Mouse (Mus musculus) forebrain, embryonic 14.5 days (tissue): ENCODE measurements at regions not wholly inside any gene's neighbourhood (a gene's known extent, or its start where the extent isn't known, plus 50 kb on each side); places are given as distances from the start of the nearest gene placed in this dataset.

Experiments
- ATAC-seq: fragments of 200-750 bp; cut with Nextera tagmentation; 2 replicates; pipeline ENCODE4 v1.8.0; 2017; ENCODE audit warnings: mild to moderate bottlenecking, moderate library complexity
- DNase-seq: peaks from one replicate; pipeline ENCODE4 v3.0.0-alpha.2; 2015; ENCODE audit warnings: low spot score
- H3K27ac ChIP-seq: fragments of 300-500 bp; sonication (generic); 2 replicates; pipeline ENCODE4 v1.5.1; 2014; ENCODE audit warnings: low read depth, mild to moderate bottlenecking, control low read depth, low read length, moderate library complexity
- H3K27me3 ChIP-seq: fragments of 300-500 bp; sonication (generic); replicated peaks from 2 replicates; pipeline ENCODE4 v1.6.1; 2014; ENCODE audit warnings: low read length, control low read depth, mixed read lengths; ENCODE audit not compliant: control insufficient read depth, insufficient read depth
- H3K36me3 ChIP-seq: fragments of 300-500 bp; sonication (generic); 2 replicates; pipeline ENCODE4 v1.6.1; 2014; ENCODE audit warnings: low read length, control low read depth; ENCODE audit not compliant: control insufficient read depth, insufficient read depth
- H3K4me1 ChIP-seq: fragments of 300-500 bp; sonication (generic); 2 replicates; pipeline ENCODE4 v1.6.1; 2014; ENCODE audit warnings: antibody characterized with exemption, low read length, control low read depth; ENCODE audit not compliant: control insufficient read depth, insufficient read depth
- H3K4me2 ChIP-seq: fragments of 300-500 bp; sonication (generic); 2 replicates; pipeline ENCODE4 v1.6.1; 2014; ENCODE audit warnings: mild to moderate bottlenecking, control low read depth, low read length
- H3K4me3 ChIP-seq: fragments of 300-500 bp; sonication (generic); 2 replicates; pipeline ENCODE4 v1.5.1; 2014; ENCODE audit warnings: low read depth, low read length, control low read depth
- H3K9ac ChIP-seq: fragments of 300-500 bp; sonication (generic); 2 replicates; pipeline ENCODE4 v1.6.1; 2014; ENCODE audit warnings: mild to moderate bottlenecking, low read length, control low read depth, moderate library complexity
- H3K9me3 ChIP-seq: fragments of 300-500 bp; sonication (generic); replicated peaks from 2 replicates; pipeline ENCODE4 v1.6.1; 2016; ENCODE audit warnings: low read length, control low read depth, mixed read lengths; ENCODE audit not compliant: control insufficient read depth
- WGBS: fragments of 180-500 bp; shearing (Covaris S2); extraction: QIAGEN DNeasy Blood & Tissue Kit; methylation state at CpG from one replicate; pipeline ENCODE4 v1.1.7; 2014; 5-methylcytosine and 5-hydroxymethylcytosine counted together

- H3K9ac ChIP-seq: no peak overlapping the region
- H3K4me1 ChIP-seq: peaks cover 22% of the 10 kb centered on the region
- H3K9me3 ChIP-seq: no peaks in the 10 kb centered on the region
- H3K4me3 ChIP-seq: no peak overlapping the region
- no peaks in the 10 kb centered on the region for H3K27me3 ChIP-seq
- no peaks in the 10 kb centered on the region for H3K36me3 ChIP-seq
- 41% methylated on average over 9 of the region's 9 CpGs for WGBS
- peak overlapping the region; percentile 21; the same call in 1 of the 2 replicates for H3K27ac ChIP-seq
- ATAC-seq: peak; percentile 25
- H3K4me2 ChIP-seq: no peak overlapping the region
- no peak for DNase-seq
These were observed 424.8 kb upstream of the Smim15 start for GRCm38 (mm10) chr13:107619430-107619927.

- no peaks in the 10 kb centered on the region for H3K36me3 ChIP-seq
- no peak overlapping the region for H3K4me3 ChIP-seq
- peaks cover 22% of the 10 kb centered on the region for H3K4me1 ChIP-seq
- peak overlapping the region; percentile 21; the same call in 1 of the 2 replicates for H3K27ac ChIP-seq
- ATAC-seq (0 out of 2 replicates have a peak, but pooled peaks have one; percentile 8), DNase-seq (peak; percentile 57)
- no peak overlapping the region for H3K4me2 ChIP-seq
- H3K9ac ChIP-seq: peak overlapping the region; percentile 32; the same call in 1 of the 2 replicates
- H3K9me3 ChIP-seq: no peaks in the 10 kb centered on the region
- H3K27me3 ChIP-seq: no peaks in the 10 kb centered on the region
- 34% methylated on average over 15 of the region's 15 CpGs for WGBS
These were observed 425.3 kb upstream of the Smim15 start for GRCm38 (mm10) chr13:107618796-107619429.

DNA sequence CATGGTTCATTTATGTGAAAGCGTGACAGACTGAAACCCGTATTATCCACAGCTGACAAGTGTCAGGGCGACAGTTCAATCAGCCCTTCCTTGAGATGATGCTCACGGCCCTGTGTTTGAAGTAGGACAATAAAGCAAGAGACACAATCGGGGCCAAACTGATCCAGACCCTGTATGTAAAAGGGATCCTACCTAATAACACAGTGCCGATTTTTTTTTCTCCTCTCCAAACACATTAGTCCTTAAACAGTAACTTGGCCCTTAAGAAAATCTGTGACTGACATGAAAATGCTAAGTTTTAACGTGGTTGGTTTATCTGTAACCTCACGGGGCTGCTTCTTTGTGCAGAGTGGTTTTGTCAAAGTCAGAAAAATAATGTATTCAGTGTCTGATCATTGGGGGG, 425.9 kb upstream of the Smim15 start:
- no peak overlapping the region for H3K4me2 ChIP-seq
- DNase-seq: peak; percentile 39
- H3K9ac ChIP-seq: no peak overlapping the region
- H3K4me3 ChIP-seq: no peak overlapping the region
- H3K27me3 ChIP-seq: no peaks in the 10 kb centered on the region
- peaks cover 22% of the 10 kb centered on the region for H3K4me1 ChIP-seq
- no peaks in the 10 kb centered on the region for H3K36me3 ChIP-seq
- 21% methylated on average over 8 of the region's 8 CpGs for WGBS
- H3K9me3 ChIP-seq: no peaks in the 10 kb centered on the region
- H3K27ac ChIP-seq: peak overlapping the region; percentile 17; the same call in 1 of the 2 replicates
- ATAC-seq: peak; percentile 47

- Histone ChIP-seq H3K27ac (no peak overlapping the region), H3K4me2 (no peak overlapping the region), H3K9me3 (no peaks in the 10 kb centered on the region), H3K27me3 (no peaks in the 10 kb centered on the region), H3K4me1 (peaks cover 22% of the 10 kb centered on the region), H3K4me3 (no peak overlapping the region), H3K9ac (no peak overlapping the region), H3K36me3 (no peaks in the 10 kb centered on the region)
- 14% methylated on average over 2 of the region's 2 CpGs for WGBS
- DNase-seq (peak; percentile 60), ATAC-seq (peak; percentile 63; the same call in 1 of the 2 replicates)
These were observed 426.7 kb upstream of the Smim15 start for GRCm38 (mm10) chr13:107617582-107617981.

DNA sequence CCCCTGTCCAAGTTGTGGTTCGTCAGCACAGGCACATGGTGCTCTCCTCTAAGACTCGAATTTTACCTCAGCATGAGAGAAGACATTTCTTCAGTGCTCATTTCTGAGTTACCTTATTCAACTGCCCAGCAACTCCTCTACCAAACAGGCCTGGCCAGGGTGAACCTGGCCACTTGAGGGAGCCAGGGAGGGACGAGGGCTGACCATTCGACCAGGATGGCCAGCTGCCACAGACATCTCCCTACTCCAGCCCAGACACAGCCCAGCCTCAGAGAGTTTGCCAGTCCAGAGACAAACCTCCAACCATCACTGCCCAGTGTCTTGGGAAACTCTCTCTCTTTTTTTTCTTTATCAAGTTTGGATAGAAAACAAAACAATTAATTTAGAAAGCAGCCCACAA, 427.5 kb upstream of the Smim15 start:
- WGBS: 74% methylated on average over 4 of the region's 4 CpGs
- H3K36me3 ChIP-seq: no peaks in the 10 kb centered on the region
- H3K4me3 ChIP-seq: no peak overlapping the region
- DNase-seq: no peak
- no peak for ATAC-seq
- no peak overlapping the region for H3K9ac ChIP-seq
- peaks cover 22% of the 10 kb centered on the region for H3K4me1 ChIP-seq
- no peaks in the 10 kb centered on the region for H3K27me3 ChIP-seq
- H3K4me2 ChIP-seq: no peak overlapping the region
- H3K9me3 ChIP-seq: no peaks in the 10 kb centered on the region
- no peak overlapping the region for H3K27ac ChIP-seq

GRCm38 (mm10) chr13:107608996-107609503, 435.2 kb upstream of the Smim15 start:
- 87% methylated on average over 3 of the region's 3 CpGs for WGBS
- no peak overlapping the region for H3K9ac ChIP-seq
- no peaks in the 10 kb centered on the region for H3K36me3 ChIP-seq
- H3K4me2 ChIP-seq: no peak overlapping the region
- H3K4me3 ChIP-seq: no peak overlapping the region
- DNase-seq: no peak
- no peak for ATAC-seq
- no peak overlapping the region for H3K27ac ChIP-seq
- H3K4me1 ChIP-seq: no peaks in the 10 kb centered on the region
- H3K9me3 ChIP-seq: no peaks in the 10 kb centered on the region
- H3K27me3 ChIP-seq: no peaks in the 10 kb centered on the region

- H3K4me1 ChIP-seq: no peaks in the 10 kb centered on the region
- no peak overlapping the region for H3K4me2 ChIP-seq
- no peak overlapping the region for H3K4me3 ChIP-seq
- 0 out of 2 replicates have a peak, but pooled peaks cover 2% of the 10 kb centered on the region for H3K9me3 ChIP-seq
- no peak for ATAC-seq
- no peak overlapping the region for H3K27ac ChIP-seq
- WGBS: 89% methylated on average over 4 of the region's 4 CpGs
- H3K9ac ChIP-seq: no peak overlapping the region
- no peaks in the 10 kb centered on the region for H3K36me3 ChIP-seq
- H3K27me3 ChIP-seq: no peaks in the 10 kb centered on the region
- DNase-seq: no peak
These were observed 437.0 kb upstream of the Smim15 start for GRCm38 (mm10) chr13:107607294-107607693.

DNA sequence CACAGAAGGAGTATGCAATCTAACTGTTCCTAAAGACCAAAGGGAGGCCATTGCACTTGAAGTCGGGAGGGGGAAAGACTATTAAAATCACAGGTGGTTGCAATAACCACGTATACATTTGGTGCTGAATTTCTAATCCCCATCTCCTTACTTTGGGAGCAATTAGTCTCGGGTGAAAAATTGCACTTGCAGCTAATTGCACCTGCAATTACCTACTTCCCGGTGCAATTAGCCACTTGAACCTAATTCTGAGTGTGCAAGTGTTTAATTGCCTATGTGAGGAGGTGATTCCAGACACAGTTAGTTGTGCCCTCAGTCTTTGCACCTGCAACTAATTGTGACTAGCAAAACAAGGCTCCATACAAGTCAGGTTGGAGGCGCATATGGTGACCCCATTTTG, 442.1 kb upstream of the Smim15 start:
- no peak overlapping the region for H3K4me2 ChIP-seq
- H3K9ac ChIP-seq: no peak overlapping the region
- H3K9me3 ChIP-seq: 0 out of 2 replicates have a peak, but pooled peaks cover 2% of the 10 kb centered on the region
- 21% methylated on average over 5 of the region's 5 CpGs for WGBS
- no peaks in the 10 kb centered on the region for H3K36me3 ChIP-seq
- peaks cover 4% of the 10 kb centered on the region; the same call in 1 of the 2 replicates for H3K4me1 ChIP-seq
- ATAC-seq: peak; percentile 21; the same call in 1 of the 2 replicates
- DNase-seq: peak; percentile 53
- H3K27ac ChIP-seq: no peak overlapping the region
- H3K4me3 ChIP-seq: no peak overlapping the region
- no peaks in the 10 kb centered on the region for H3K27me3 ChIP-seq

GRCm38 (mm10) chr13:107601132-107601439, 443.2 kb upstream of the Smim15 start:
- Histone ChIP-seq H3K27ac (no peak overlapping the region), H3K4me1 (peaks cover 4% of the 10 kb centered on the region; the same call in 1 of the 2 replicates), H3K9ac (no peak overlapping the region), H3K27me3 (no peaks in the 10 kb centered on the region), H3K4me2 (no peak overlapping the region), H3K36me3 (no peaks in the 10 kb centered on the region), H3K9me3 (0 out of 2 replicates have a peak, but pooled peaks cover 2% of the 10 kb centered on the region), H3K4me3 (no peak overlapping the region)
- WGBS: 96% methylated on average over 4 of the region's 4 CpGs
- ATAC-seq (no peak), DNase-seq (no peak)
